Mouse (Mus musculus) kidney, embryonic 14.5 days (tissue): ENCODE data around the gene Mab21l3. TPM values are rescaled to one million over a fixed set of nuclear protein-coding genes. Genes with fewer than 3 reads are reported as not detected.

Experiments used
- ATAC-seq: fragments of 200-750 bp; cut with Nextera tagmentation; 2 replicates; pipeline ENCODE4 v1.8.0; 2017; ENCODE audit warnings: moderate number of reproducible peaks, mild to moderate bottlenecking, moderate TSS enrichment, moderate library complexity; ENCODE audit not compliant: low FRiP score, low TSS enrichment
- H3K27ac ChIP-seq: fragments of 300-500 bp; sonication (generic); 2 replicates; pipeline ENCODE4 v1.5.1; 2014; ENCODE audit warnings: low read depth, mild to moderate bottlenecking, low read length, moderate library complexity, mixed read lengths
- H3K27me3 ChIP-seq: fragments of 300-500 bp; sonication (generic); 2 replicates; pipeline ENCODE4 v1.6.1; 2014; ENCODE audit warnings: mild to moderate bottlenecking, low read length; ENCODE audit not compliant: control insufficient read depth, insufficient read depth
- H3K36me3 ChIP-seq: fragments of 300-500 bp; sonication (generic); 2 replicates; pipeline ENCODE4 v1.6.1; 2014; ENCODE audit warnings: low read length, mixed read lengths; ENCODE audit not compliant: control insufficient read depth, insufficient read depth
- H3K4me1 ChIP-seq: fragments of 300-500 bp; sonication (generic); 2 replicates; pipeline ENCODE4 v1.6.1; 2014; ENCODE audit warnings: low read length, mixed read lengths; ENCODE audit not compliant: control insufficient read depth, insufficient read depth
- H3K4me2 ChIP-seq: fragments of 300-500 bp; sonication (generic); replicated peaks from 2 replicates; pipeline ENCODE4 v1.6.1; 2014; ENCODE audit warnings: low read depth, mild to moderate bottlenecking, low read length
- H3K4me3 ChIP-seq: fragments of 300-500 bp; sonication (generic); 2 replicates; pipeline ENCODE4 v1.5.1; 2014; ENCODE audit warnings: mild to moderate bottlenecking, low read length
- H3K9ac ChIP-seq: fragments of 300-500 bp; sonication (generic); 2 replicates; pipeline ENCODE4 v1.6.1; 2014; ENCODE audit warnings: low read depth, mild to moderate bottlenecking, low read length, moderate library complexity
- H3K9me3 ChIP-seq: fragments of 300-500 bp; sonication (generic); 2 replicates; pipeline ENCODE4 v1.6.1; 2016; ENCODE audit warnings: low read length; ENCODE audit not compliant: control insufficient read depth
- WGBS: fragments of 180-500 bp; shearing (Covaris S2); extraction: QIAGEN DNeasy Blood & Tissue Kit; methylation state at CpG from one replicate; pipeline ENCODE4 v1.1.7; 2014; 5-methylcytosine and 5-hydroxymethylcytosine counted together
- polyA plus RNA-seq: library from polyadenylated mRNA; unstranded; fragments of >200 nt; fragmentation: Nextera tagmentation; extraction: Ambion mirVana; gene quantifications from 2 replicates; pipeline ENCODE4 v1.2.1, GENCODE M21; 2014

Gene Mab21l3
- polyA plus RNA-seq, 1 experiment from 2014 or later = 0.41 TPM

DNA sequence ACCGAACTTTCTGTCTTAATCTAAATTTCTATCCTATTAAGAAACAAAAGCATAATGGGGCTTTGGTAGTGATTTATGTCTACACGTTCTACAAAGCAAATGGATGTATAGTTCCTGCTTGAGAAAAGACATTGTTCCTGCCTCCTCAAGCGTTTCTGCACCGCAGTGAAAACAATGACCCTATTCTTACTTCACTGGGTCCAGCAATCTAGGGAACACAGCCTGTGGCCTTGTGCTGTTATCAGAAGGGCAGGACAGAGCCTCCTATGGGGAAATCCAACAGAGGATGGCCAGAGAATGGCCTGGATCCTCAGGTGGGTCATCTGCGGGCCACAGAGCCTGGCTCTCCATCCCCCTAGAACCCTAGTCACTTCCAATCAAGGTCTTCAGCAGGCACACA is 29.4 kb upstream of the Mab21l3 start:
- Histone ChIP-seq H3K27me3 (no peaks in the 10 kb centered on the region), H3K9ac (no peak overlapping the region), H3K36me3 (no peaks in the 10 kb centered on the region), H3K4me3 (no peak overlapping the region), H3K9me3 (no peaks in the 10 kb centered on the region), H3K4me1 (no peaks in the 10 kb centered on the region), H3K4me2 (no peak overlapping the region), H3K27ac (no peak overlapping the region)
- 52% methylated on average over 5 of the region's 5 CpGs for WGBS
- ATAC-seq = 0 out of 2 replicates have a peak, but pooled peaks have one; percentile 35

DNA sequence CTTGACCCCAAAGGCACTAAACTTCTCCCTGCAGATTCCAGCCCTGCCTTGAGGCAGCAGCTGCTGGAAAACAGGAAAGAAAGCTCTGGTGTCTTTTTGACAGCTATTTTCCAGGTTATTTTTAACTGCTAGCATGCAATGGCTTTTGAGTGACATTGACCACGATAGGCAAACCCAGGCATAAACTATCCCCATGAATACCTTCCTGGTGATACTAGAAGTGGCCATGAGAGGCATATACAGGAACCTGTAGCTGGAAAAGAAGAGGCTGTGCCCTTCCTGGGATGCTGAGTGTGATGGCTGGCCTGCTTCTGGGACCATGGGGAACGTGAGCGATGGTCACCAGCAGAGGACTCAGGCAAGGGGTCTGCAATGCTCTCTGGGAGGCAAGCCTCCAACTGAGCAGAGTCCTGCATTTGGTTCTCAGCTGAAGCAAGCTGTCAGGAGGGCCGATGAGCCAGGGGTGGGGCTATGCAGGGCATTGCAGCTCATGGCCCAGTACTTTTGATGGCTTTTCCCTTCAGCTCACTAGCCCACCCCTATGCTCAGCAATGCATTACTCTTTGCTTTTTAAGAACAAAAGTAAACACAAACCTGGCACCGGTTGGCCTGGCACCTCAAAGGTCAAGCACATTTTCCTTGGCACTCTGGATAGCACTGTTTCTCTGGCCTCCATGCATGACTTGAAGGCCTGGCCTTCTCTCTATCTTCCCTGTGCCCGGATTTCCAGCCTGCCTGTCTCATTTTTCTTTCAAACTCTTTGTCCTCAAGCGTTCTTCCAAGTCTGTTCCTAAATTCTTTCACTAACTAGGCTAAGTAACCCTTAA is 27.9 kb upstream of the Mab21l3 start:
- no peak for ATAC-seq
- 70% methylated on average over 7 of the region's 7 CpGs for WGBS

DNA sequence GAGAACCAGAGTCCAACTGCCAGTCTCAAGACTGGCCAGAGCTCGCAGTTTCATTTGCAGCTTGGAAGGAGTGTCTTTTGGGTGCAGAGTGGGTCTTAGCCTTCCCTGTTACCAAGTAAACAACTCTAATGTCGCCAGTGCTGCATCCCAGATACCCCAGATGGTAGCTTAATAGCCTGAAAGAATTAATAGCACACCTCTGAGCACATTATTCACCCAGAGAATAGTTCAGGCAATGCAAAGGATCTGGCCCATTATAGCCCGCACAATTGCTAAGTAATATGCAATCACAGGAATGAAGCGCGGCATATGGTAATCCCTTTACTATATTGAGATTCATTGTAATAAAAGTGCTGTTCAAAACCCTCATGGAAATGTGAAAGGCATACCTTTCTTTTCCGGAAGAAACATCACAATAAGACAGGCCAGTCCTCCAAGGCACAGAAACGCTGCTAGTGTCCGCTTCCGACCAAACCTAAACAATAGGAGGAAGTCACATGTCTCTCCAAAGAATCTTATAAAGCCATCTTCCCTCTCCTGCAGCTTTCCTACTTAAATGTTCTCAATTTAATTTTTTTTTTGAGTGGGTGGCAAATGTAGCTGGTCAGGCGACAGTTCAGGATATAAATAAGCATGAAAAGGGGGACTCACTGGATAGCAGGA is 26.6 kb upstream of the Mab21l3 start:
- H3K4me2 ChIP-seq = no peak overlapping the region
- 84% methylated on average over 10 of the region's 10 CpGs for WGBS

More for the DNA sequence above, 27.9 kb upstream of the Mab21l3 start:
- Histone ChIP-seq H3K36me3 (no peaks in the 10 kb centered on the region), H3K27me3 (no peaks in the 10 kb centered on the region), H3K9me3 (no peaks in the 10 kb centered on the region), H3K4me3 (no peak overlapping the region), H3K9ac (no peak overlapping the region), H3K4me1 (no peaks in the 10 kb centered on the region), H3K4me2 (no peak overlapping the region), H3K27ac (peak overlapping the region; percentile 51; the same call in 1 of the 2 replicates)

DNA sequence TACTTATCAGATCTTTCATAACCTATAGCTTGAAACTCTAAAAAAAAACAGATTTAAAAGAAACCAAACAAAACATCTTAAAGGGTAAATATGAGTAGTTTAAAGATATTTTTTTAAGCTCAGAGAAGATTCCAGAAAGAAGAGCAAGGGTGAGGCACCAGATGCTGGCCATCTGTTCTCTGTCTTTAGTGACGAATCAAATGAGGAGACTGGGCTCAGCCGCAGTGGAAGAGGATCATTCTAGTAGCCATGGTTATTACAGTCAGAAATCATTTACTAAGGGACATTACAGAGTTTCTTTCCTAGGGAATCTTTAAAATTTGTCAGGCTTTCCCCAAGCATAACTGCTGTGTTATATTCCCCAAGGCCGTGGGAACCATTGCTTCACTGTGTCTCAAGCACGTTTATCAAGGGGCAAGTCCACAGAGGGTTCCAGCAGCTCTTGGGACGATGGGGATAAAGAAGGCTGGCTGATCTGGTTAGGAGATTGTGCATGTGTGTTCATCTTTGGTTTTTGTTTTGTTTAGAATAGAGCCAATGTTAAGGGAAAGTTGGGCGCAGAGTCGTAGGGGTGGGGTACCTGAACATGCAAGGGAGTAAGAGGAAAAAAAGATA is 24.4 kb upstream of the Mab21l3 start:
- H3K9me3 ChIP-seq = no peaks in the 10 kb centered on the region
- no peaks in the 10 kb centered on the region for H3K4me1 ChIP-seq
- H3K9ac ChIP-seq = no peak overlapping the region
- H3K27ac ChIP-seq = no peak overlapping the region
- H3K4me3 ChIP-seq = no peak overlapping the region
- H3K36me3 ChIP-seq = no peaks in the 10 kb centered on the region
- H3K4me2 ChIP-seq = no peak overlapping the region
- H3K27me3 ChIP-seq = no peaks in the 10 kb centered on the region
- 86% methylated on average over 7 of the region's 7 CpGs for WGBS
- no peak for ATAC-seq

More for the DNA sequence above, 26.6 kb upstream of the Mab21l3 start:
- no peak for ATAC-seq
- no peaks in the 10 kb centered on the region for H3K27me3 ChIP-seq
- H3K4me1 ChIP-seq = no peaks in the 10 kb centered on the region
- no peaks in the 10 kb centered on the region for H3K36me3 ChIP-seq
- no peak overlapping the region for H3K9ac ChIP-seq
- peak overlapping the region; percentile 9; the same call in 1 of the 2 replicates for H3K27ac ChIP-seq
- H3K4me3 ChIP-seq = no peak overlapping the region
- no peaks in the 10 kb centered on the region for H3K9me3 ChIP-seq

DNA sequence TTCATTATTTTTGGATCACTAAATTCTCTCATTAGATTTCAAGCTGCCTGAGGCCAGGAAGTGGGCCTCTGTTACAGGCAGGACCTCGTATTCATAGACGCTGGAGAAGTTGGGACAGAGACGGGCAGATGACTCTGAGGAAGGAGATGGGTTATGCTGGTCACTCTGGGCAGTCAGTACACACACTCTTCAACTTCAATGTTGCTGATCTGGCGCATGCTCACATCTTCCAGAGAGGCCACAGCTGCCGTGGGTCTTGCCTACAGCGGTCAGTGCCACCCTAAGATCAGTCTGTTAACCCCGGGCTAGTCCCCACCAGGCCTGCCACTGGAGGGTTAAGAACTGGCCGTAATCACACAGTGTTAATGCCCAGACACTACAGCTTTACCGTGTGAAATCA is 23.2 kb upstream of the Mab21l3 start:
- H3K4me2 ChIP-seq = no peak overlapping the region
- H3K27ac ChIP-seq = no peak overlapping the region
- H3K27me3 ChIP-seq = no peaks in the 10 kb centered on the region
- no peaks in the 10 kb centered on the region for H3K36me3 ChIP-seq
- no peaks in the 10 kb centered on the region for H3K4me1 ChIP-seq
- H3K9me3 ChIP-seq = no peaks in the 10 kb centered on the region
- no peak overlapping the region for H3K4me3 ChIP-seq
- 87% methylated on average over 9 of the region's 9 CpGs for WGBS
- peak; percentile 35; the same call in 1 of the 2 replicates for ATAC-seq
- no peak overlapping the region for H3K9ac ChIP-seq

DNA sequence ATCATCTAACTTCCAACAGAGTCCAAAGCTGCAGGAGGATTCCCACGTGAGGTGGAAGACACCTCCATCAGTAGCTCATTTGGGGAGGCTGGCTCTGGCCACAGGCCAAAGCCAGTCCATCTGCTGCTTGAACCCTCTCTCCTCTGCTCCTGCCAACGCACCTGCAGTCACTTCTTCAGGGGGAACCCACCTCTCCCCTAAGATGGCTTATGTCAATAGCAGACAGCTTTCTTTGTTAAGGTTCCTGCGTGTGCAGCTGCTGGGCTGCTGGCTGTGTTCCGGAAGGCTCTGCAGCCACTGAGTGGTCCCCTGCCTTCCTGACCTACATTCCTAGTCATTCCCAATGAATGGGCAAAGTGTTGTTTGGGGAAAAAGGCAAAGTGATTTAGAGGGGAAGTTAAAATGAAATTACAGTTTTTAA is 18.3 kb upstream of the Mab21l3 start:
- 82% methylated on average over 4 of the region's 4 CpGs for WGBS

DNA sequence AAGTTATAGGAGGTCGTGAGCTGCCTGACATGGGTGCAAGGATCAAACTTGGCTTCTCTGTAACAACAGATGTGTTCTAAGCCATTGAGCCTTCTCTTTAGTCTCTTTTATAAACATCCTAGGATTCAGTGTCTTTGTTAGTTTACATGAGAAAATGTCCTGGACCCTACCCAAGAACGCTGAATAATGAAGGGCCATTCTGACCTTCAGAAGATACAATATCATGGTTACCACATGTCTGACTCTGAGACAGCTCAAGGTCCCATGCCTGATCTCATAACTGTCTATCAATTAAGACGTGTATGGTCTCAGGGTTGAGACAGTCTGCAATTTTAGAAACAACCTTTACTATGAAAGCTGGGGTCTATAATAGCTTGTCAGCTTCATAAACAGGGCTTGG is 13.1 kb upstream of the Mab21l3 start:
- no peak overlapping the region for H3K4me3 ChIP-seq
- H3K27ac ChIP-seq = no peak overlapping the region
- no peak overlapping the region for H3K4me2 ChIP-seq
- no peak overlapping the region for H3K9ac ChIP-seq
- 82% methylated on average over 3 of the region's 3 CpGs for WGBS
- H3K27me3 ChIP-seq = no peaks in the 10 kb centered on the region
- peaks cover 3% of the 10 kb centered on the region; the same call in 1 of the 2 replicates for H3K36me3 ChIP-seq
- H3K4me1 ChIP-seq = no peaks in the 10 kb centered on the region
- no peaks in the 10 kb centered on the region for H3K9me3 ChIP-seq
- no peak for ATAC-seq

More for the DNA sequence above, 18.3 kb upstream of the Mab21l3 start:
- Histone ChIP-seq H3K27ac (no peak overlapping the region), H3K9ac (no peak overlapping the region), H3K27me3 (no peaks in the 10 kb centered on the region), H3K4me1 (no peaks in the 10 kb centered on the region), H3K4me2 (no peak overlapping the region), H3K36me3 (no peaks in the 10 kb centered on the region), H3K9me3 (no peaks in the 10 kb centered on the region), H3K4me3 (no peak overlapping the region)
- ATAC-seq = no peak

DNA sequence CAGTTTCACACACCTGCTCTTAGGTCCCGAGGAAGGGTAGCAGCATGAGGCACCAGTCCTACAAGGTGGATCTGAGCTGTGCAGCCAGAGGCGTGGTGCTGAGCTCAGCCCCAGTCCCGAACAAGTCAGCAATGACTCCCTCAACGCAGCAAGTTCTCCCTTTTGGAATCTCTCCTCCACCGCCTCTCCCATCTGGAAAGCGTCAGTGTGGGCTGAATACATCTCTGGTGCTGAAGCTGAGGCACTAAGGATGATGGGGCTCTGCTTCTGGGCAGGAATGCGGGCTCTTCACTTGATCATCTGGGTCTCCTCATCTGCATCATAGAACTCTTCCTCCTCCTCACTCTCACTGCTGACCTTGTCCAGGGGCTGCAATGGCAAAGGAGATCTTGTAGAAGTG is 11.4 kb upstream of the Mab21l3 start:
- Histone ChIP-seq H3K4me2 (no peak overlapping the region), H3K4me3 (no peak overlapping the region), H3K27ac (no peak overlapping the region), H3K36me3 (peaks cover 3% of the 10 kb centered on the region; the same call in 1 of the 2 replicates), H3K4me1 (no peaks in the 10 kb centered on the region), H3K9me3 (no peaks in the 10 kb centered on the region), H3K9ac (no peak overlapping the region), H3K27me3 (no peaks in the 10 kb centered on the region)
- ATAC-seq = no peak
- WGBS = 80% methylated on average over 7 of the region's 7 CpGs
